Mouse (Mus musculus) gastrocnemius, postnatal 36 days (tissue): ENCODE measurements around the gene Ms4a4c. TPM values are rescaled to one million over a fixed set of nuclear protein-coding genes. Genes with fewer than 3 reads are reported as not detected.
"Not testable (repeated sequence)": the region's sequence is repeated elsewhere in the genome, so short reads cannot be mapped to it uniquely, and the experiment has no call there.

Experiments used
- DNase-seq, 2 experiments: peaks; one replicate each; pipeline ENCODE4 v3.0.0; 2022
- intact Hi-C: fragments of 180-260 bp; cut with DNase I; formaldehyde crosslinking; loops from one replicate; pipeline ENCODE4 v1.15.1; 2025
- long read RNA-seq, 2 experiments: library from polyadenylated mRNA; stranded (forward); transcript quantifications; one replicate each; pipeline ENCODE4 v2.0.0; 2021
- total RNA-seq, 2 experiments: library from RNA; stranded (reverse); gene quantifications; 2 replicates each; pipeline ENCODE4 v1.2.3; 2021

Gene Ms4a4c
- total RNA-seq = under 1 TPM in 1 of 2 experiments, not detected in 1; 0.35 TPM
- long read RNA-seq, experiment 1 = 0 reads
- long read RNA-seq, experiment 2 = 0 reads

DNA sequence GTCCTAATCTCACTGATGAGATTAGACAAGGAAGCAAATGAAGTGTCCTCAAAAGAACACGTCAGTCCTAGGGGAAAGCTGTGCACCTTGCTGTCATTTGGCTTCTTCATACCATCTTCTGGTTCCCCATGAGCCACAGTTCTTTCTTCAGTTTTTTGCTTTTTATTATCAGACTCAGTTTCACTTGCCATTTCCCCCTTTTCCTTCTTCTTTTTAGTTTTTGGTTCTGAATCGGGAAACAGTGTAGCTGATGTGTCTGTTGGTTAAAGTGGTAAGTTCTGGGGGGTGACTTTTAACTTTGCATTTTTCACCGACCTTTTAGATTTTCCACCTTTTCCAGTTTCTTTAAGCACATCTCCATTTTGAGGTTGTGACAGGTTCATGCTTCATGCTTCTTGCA lies at the start of gene Ms4a4c:
TSS of gene Ms4a4c (plus strand) at position 244 of the 400 bp plus-strand sequence.
- intact Hi-C loops = no loop called here
- no peak for DNase-seq

DNA sequence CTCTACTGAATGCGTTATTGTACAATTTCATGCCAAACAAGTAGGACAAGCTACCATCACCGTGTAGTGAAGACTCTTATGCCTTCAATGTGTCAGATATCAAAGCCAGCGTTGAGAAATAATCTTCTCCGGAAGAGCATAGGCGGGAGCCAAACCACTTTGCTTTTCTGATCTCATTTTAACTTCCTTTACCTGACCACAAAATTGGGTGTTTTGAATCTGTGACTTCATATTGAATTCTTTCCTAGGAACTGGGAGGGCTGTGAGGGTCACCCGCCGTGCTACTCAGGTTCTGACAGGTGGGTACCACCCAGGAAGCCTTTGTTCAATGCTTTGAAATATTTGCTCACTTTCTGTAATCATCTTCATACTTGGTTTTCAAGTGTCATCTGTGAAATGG lies 48.8 kb upstream of the Ms4a4c start:
- intact Hi-C loops = loop anchor here (10.0 kb wide), 1 partner anchor 249 kb away; the partner anchor contains the start of gene Ms4a6d
- DNase-seq = no peak

DNA sequence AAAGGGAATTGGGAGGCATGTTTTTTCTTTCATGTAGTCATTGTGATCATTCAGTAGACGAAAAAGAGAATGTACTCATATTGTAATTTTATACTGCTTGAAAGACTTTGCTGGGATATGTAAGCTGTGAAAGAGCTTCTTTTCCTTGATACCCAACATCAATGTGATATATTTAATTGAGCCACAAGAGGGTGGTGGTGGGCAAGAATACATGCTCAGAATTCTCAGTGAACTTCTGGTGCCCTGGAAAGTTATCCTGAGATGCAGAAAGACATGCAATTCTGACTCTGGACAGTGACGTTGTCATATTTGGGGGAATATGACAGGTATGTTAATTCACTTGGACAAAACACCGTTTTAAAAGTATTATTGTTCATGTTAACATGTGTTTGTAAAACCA lies 44.5 kb upstream of the Ms4a4c start:
- DNase-seq = no peak
- intact Hi-C loops = no loop called here

DNA sequence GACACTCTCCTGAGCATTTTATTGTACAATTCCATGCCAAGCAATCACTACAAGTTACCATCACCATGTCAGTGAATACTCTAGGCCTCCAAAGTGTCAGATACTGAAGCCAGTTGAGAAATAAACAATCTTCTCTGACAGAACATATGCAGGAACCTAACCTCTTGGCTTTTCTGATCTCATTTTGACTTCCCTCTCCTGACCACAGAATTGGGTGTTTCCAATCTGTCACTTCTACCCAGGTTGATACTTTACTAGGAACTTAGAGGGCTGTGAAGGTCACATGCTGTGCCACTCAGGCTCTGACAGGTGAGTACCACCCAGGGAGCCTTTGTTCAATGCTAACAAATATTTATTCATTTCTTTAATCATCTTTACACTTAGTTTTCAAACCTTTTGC lies 42.6 kb upstream of the Ms4a4c start:
- intact Hi-C loops = no loop called here
- DNase-seq = no peak

DNA sequence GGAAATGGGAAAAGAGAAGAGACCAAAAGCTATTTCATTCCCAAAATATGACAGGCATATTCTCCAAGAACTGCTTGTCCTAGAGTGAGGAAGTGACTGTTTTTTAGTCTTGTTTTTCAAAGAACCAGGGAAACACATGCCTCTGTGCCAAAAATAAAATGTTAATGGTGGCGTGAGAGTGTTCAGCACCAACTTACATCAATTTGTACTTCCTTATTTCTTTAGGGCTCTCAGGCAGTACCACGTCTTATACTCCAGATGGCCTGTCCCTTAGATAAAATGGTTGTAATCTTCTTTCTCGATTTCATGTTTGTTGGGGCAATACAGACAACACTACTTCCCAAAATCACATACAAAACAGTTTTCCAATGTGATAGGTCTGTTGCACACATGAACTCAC lies 36.3 kb upstream of the Ms4a4c start:
- DNase-seq = no peak
- intact Hi-C loops = no loop called here

DNA sequence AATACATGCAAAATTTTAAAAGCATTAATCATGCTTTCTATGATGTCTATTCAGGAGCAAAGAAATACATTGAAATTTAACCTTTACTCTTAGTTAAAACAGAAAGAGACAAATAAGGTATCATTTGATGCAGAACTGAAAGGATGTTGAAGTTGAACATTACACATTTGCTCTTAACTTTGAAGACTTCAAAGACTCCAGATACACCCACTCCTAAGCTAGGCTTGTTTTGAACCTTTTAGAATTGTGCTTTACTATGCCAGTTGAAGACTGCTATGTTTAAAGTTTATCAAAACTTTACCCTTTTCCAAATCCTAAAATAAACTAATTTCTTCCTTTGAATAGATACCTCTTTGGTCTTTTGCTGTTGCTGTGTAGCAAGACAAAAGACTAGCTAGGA lies 33.4 kb upstream of the Ms4a4c start:
- DNase-seq = no peak
- intact Hi-C loops = no loop called here

DNA sequence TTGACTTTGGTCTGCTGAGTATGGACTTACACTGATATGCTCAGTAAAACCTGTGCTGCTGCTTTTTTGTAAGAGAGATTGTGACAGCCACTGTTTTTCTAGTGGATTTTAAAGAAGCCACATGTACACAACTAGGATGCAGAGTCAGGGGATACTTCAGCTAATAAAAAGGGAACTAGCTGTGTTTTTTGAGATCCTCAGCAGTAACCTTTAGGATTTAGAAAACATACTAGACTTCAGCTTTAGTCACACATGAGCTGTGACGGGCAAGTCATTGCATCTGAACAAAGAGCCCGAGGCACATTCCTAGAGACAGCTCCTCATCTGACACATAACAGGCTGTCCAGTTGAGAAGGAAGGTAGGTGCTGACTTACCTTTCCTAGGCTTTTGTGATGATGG lies 29.3 kb upstream of the Ms4a4c start, which contains the start of gene Ms4a4a:
TSS of gene Ms4a4a (plus strand) at position 251 of the 400 bp plus-strand sequence.
- DNase-seq = no peak
- intact Hi-C loops = no loop called here

DNA sequence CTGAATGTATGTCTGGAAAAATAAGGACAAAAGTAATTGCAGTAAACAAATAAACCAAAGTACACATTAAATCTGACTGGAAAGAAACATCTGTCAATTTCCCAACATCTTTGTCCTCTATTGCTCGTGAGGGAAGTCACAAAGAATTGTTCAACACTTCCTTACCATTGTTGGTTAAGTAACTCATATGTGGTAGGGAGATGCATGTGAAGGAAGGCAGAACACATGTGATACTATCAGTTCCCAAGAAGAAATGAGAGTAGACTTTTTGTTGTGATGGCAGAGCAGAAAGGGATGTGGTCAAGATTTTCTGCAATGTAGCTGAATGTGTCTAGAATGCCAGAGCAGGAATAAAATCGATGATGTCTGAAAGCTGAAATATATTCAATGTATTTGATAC lies 28.2 kb upstream of the Ms4a4c start:
- no peak for DNase-seq
- intact Hi-C loops = no loop called here

DNA sequence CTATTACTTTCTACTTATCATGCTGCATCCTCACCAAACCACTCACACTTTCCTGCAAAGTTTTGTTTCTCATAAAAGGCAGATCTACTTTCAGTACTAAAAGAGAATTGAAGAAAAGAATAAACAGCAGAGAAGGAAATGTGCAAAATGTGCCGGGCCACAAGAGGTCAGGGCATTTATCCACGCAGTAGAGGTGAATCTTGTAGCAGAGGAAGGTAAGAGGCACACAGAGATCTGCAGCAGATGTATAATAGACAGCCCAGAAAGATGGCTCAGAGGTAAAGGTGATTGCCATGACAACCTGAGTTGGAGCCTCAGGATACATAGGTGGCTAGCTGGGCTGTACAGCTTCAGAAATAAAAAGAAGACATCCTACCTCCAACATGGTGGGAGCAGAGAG lies 17.5 kb upstream of the Ms4a4c start:
- intact Hi-C loops = no loop called here

DNA sequence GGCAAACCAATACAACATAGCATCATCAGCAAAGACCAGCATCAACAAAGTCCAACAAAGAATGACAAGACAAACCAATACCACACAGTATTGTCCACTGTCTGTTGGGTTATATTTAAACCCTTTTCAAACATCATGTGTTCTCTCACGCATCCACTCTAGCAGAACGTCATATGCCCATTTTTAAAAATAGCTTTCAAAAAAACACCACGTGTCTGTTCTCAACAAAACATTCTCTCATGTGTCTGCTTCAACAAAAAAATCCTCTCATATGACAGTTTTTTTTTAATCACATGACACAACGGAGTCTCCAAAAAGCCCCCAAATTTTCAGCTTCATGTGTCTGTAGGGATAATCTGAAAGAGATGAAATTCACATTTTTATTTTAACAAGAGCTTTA lies 16.9 kb upstream of the Ms4a4c start:
- intact Hi-C loops = no loop called here
- DNase-seq = no peak

More for the DNA sequence above, 17.5 kb upstream of the Ms4a4c start:
- DNase-seq = no peak

DNA sequence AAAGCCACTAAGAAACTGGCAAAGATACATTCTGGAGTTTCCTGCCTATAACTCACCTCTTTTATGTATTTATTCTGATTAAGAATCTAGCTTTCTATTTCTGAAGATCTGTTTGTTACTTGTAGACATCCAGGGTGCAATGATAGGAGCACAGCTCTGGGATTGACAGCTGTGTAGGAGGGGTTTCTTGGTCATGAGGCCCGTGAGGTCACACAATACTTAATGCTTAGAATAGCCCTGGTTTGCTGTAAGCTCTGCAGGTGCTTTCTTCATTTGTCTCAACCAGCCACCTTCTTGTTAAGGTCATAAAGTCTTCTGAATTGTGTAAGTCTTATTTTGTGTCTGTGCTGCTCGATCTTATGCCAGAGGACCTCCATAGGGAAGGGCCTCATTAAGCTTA lies 15.6 kb upstream of the Ms4a4c start:
- intact Hi-C loops = no loop called here

DNA sequence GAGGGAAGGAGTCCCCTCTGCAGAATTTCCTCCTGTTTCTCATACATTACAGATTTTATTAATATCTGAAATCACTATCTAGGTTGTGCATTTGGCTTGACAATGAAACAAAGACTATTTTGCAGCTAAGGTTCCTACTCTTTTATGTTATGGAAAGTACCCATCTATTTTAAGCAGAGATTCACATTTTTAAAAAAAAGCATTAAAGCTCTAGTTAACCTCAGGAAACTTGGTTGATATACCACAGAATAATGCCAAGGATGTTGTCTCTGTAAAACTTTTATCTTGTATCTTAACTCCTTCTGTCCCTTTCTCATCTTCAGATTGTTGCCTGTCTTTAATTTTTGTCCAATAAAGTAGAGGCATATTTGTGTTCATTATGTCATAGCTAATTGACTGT lies 8.8 kb upstream of the Ms4a4c start:
- intact Hi-C loops = no loop called here
- no peak for DNase-seq

More for the DNA sequence above, 15.6 kb upstream of the Ms4a4c start:
- no peak for DNase-seq

DNA sequence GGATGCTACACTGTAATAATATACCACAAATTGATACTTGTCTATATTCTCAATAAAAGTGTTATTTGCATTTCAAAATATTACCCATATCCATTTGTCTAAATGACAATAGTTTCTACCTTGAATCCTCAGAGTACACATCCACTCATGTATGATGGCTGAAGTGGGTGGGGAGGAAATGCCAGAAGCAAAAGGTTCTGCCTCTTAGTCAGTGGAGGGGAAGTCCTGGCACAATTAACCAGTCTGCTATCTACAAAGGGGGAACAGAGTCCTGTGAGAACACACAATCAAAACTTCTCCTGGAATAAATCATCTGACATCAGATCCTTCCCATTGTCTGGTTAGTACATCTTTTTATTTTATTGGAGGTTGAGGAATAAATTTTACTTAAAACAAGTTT lies 2.9 kb downstream of the Ms4a4c start:
- no peak for DNase-seq
- intact Hi-C loops = no loop called here

DNA sequence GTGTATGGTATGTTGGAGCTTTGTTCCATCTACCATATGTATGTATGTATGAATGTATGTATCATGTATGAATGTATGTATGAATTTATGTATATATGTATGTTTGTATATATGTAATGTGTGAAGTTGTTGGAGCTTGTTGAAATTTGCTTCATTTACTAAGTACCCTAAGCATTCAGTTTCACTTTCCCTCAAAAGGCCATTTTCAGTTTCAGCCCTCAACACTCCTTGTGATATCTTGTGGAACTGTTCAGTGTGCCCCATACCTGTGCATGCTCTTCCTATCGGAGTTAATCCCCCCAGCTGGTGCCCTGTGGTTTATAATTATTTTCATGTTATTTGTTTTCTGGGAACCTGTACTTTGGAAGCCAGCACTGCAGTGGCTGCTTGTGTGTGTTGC lies 4.0 kb downstream of the Ms4a4c start:
- intact Hi-C loops = no loop called here

DNA sequence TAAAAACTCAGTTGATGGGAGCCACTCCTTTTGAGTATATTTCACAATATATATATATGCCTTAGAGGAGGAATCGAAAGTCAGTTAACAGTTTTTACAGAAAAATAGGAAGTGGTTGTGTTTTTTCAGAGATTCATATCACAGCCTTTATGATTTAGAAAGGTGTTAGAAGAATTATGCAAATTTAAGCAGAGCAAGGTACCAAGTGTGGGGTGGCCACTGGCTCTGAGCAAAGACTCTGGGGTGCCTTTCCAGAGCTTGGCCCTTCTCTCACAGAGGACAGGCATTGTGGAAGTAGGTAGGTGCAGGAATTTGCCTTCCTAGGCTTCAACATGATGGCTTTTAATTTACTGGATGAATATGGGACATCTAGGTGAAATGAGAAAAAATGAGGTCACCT lies 7.1 kb downstream of the Ms4a4c start:
- intact Hi-C loops = no loop called here

More for the DNA sequence above, 4.0 kb downstream of the Ms4a4c start:
- no peak for DNase-seq

DNA sequence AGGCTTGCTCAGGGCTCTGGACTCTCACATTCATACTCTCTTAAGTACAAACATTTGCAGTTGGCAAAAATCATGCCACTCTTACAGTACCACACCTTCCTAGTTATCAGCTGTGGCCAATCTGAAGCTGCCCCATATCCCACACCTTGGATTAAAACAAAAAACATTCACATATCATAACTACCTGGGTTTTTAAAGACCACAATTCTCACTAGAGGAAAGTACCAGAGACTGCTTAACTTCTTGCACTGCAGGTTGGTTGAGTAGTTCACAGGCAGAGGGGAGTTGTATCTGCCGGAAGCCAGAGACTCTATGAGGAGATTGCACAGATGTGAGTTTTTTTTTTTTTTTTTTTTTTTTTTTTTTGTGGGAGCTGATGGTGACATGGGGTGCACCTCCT lies 9.5 kb downstream of the Ms4a4c start:
- no peak for DNase-seq
- intact Hi-C loops = no loop called here

More for the DNA sequence above, 7.1 kb downstream of the Ms4a4c start:
- no peak for DNase-seq

DNA sequence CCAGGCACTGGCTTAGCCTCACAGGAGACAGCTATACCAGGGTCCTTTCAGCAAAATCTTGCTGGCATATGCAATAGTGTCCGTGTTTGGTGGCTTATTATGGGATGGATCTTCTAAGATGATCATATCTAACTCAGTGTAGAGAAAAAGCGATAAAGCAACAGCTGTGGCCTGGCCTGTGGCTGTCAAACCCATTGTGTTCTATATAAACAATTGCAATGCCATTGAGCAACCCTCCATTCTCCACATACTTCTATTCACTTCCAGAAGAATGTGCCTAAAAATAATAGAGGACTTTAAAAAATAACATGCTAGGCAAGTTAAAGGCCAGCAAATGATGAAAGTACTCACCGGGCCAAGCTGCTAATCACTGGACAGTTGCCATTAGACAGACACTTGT lies 11.0 kb downstream of the Ms4a4c start:
- no peak for DNase-seq
- intact Hi-C loops = no loop called here

DNA sequence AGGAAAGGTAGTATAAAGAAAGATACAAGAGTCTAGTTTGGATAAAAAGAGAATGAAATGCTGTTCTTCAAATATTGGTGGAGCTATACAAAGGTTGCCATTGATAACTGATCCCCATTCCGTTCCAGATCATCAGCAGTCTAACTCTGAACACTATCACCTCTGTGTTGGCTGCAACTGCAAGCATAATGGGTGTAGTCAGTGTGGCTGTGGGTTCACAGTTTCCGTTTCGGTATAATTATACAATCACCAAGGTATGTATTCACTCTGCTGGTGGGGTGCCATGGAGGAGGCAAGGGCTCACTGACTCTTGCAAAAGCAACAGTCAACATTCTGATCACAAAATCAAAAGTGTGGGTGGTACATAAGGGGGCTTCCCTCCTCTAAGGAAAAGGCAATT lies 14.3 kb downstream of the Ms4a4c start:
- intact Hi-C loops, DNase-seq: not testable (repeated sequence)

DNA sequence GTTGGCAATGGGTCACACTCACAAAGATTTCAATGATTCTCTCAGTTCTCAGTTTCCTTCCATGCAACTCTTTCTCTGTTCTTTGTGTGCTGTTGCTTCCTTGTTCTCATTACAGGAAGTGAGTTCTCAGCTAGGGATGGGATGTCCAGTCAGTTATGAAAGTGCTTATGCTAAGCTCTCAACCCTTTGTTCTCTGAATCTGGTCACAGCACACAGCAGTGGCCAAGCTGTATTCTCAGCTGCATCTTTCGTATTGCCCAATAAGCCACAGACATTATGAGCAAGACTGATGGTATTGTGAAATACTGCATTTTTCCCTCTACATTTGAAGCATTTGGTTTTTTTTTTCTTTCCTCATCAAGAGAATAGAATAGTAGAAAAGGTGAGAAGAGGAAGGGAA lies 26.6 kb downstream of the Ms4a4c start:
- intact Hi-C loops, DNase-seq: not testable (repeated sequence)

DNA sequence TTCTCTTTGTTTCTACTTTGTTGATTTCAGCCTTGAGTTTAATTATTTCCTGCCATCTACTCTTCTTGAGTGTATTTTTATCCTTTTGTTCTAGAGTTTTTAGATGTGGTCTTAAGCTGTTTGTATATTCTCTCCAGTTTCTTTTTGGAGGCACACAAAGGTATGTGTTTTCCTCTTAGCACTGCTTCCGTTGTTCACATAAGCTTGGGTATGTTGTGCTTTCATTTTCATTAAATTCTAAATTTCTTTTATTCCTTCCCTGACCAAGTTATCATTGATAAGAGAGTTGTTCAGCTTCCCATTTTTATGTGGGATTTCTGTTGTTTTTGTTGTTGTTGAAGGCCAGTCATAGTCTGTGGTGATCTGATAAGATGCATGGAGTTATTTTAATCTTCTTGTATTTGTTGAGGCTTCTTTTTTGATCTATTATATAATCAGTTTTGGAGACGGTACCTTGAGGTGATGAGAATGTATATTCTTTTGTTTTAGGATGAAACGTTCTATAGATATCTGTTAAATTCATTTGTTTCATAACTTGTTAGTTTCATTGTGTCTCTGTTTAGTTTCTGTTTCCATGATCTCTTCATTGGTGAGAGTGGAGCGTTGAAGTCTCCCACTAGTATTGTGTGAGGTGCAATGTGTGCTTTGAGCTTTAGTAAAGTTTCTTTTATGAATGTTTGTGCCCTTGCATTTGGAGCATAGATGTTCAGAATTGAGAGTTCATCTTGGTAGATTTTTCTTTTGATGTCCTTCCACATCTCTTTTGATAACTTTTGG lies 30.7 kb downstream of the Ms4a4c start:
- DNase-seq = no peak

DNA sequence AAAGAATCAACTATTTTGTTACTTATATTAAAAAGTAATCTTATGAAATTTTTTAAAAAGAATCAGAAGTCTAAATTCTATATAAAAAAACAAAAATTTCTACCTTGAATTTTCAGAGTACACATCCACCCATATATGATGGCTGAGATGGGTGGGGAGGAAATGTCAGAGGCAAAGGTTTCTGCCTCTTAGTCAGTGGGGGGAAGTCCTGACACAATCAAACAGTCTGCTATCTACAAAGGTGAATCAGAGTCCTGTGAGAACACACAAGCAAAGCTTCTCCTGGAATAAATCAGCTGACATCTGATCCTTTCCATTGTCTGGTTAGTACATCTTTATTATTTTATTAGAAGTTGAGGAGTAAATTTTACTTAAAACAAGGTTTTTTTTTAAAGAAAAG lies 38.8 kb downstream of the Ms4a4c start, which contains the start of gene Ms4a4b:
TSS of gene Ms4a4b (plus strand) at position 216 of the 400 bp plus-strand sequence.
- DNase-seq = no peak

More for the DNA sequence above, 30.7 kb downstream of the Ms4a4c start:
- intact Hi-C loops = no loop called here

DNA sequence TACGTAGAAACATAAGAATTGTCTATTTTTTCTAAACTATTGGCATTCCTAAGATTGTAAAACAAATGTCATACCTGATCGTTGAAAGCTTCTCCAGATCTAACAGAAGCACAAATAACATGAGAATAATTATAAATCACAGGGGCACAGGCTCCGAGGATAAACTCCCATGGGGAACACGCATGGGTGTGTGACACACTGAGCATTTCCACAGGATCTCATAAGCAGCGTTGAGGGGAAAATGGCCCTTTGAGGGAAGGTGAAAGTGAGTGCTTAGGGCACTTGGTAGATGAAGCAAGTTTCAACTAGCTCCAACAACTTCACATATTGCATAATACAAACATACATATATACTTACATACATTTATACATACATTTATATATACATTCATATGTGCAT lies 39.4 kb downstream of the Ms4a4c start:
- intact Hi-C loops = no loop called here

More for the DNA sequence above, 38.8 kb downstream of the Ms4a4c start, which contains the start of gene Ms4a4b:
- intact Hi-C loops = no loop called here

More for the DNA sequence above, 39.4 kb downstream of the Ms4a4c start:
- no peak for DNase-seq
